Mouse (Mus musculus): ENCODE data around the gene Vwa3b.
"Not testable (repeated sequence)": the region's sequence is repeated elsewhere in the genome, so short reads cannot be mapped to it uniquely, and the experiment has no call there.

Gene Vwa3b

DNA sequence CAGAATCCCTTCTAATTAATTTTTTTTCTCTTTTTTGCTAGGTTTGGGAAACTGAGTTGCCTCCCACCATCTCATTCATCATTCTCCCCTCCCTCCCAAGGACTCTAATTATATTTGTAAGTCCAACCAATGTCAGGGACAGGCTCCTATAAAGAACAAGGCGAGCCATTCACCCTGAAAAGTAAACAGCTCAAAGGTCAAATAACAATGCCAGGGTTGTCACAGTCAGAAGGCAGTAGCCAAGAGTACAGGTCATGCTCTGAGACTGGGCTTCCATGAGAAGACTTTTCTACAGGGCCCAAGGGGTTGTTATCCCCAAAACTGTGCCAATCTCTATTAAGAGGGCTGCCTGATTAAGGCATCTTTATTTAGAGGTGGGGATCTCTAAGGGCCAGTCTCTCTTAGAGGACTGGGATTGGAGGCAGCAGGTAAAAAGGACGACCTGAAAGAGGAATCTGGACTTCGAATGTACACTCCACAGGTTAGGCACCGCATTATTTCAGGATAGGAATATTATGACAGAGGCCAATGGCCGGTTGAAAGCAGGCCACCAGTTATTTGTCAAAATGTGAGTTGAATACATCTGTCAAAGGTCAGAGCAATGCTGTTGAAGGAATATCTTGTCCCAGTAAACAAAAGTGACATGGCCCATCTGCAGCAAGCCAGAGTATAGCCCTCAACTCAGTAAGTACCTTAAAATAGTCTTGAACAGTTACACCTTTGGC lies at the start of gene Vwa3b:
Gene Vwa3b (plus strand): TSS at position 635 of the 725 bp plus-strand sequence.
- DNase-seq: no peak

- no peak for DNase-seq
Observed at GRCm38 (mm10) chr1:36976770-36977169, 49.6 kb upstream of the Vwa3b start.

DNA sequence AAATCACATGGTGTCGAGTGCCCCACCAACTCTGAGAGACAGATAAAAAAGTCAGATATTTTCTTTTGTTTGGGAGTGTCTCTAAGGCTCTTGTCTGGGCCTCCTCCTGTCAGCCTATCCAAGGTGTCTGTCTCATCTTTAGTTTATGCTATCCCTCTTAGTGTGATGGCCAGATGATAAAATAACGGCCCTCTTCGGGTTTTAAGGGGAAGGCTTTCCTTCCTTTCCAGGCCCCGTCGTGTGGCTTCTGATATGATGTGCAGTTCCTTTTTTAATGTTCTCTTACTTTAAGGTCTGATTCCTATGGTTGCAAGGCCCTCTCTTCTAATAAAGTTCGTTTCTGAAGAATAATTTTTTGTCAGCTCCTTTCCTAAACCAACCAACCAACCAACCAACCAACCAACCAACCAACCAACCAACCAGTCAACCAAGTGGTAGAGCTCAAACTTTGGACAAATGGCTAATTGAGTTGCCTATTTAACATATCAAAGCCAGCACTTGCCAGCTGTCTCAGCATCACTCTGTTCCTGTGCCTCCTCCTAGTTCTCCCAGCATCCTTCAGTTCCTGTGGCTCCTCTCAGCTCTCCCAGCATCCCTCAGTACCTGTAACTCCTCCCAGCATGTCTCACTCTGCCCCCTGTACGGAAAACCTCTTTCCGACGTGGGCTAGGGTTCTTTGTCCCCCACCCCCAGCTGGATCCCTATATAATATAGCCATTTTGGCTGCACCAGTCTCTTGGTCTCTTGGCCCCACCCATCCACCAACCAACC lies 44.0 kb upstream of the Vwa3b start:
- DNase-seq: no peak

- peak; percentile 29 for DNase-seq
Observed at GRCm38 (mm10) chr1:36983754-36984153, 42.6 kb upstream of the Vwa3b start.

GRCm38 (mm10) chr1:36984406-36984805 lies 42.0 kb upstream of the Vwa3b start:
- no peak for DNase-seq

DNA sequence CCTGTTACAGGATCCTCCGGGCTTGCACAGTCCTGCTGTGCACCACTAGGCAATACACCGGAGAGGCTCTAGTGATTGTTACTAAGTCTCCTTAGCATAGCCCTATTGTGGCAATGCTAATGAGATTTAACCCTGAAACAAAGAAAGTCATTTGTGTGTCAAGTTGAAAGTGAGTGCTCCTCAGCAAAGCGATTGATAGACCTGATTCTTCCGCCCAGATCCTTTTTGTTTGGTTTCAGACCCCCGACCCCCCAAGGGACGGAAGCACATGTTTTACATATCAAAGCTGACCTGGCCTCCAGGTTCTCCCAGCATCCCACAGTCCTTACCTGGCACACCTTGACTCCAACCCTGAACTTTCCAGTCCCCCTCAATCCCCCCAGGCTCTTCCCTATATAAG lies 40.5 kb upstream of the Vwa3b start:
- no peak for DNase-seq

DNA sequence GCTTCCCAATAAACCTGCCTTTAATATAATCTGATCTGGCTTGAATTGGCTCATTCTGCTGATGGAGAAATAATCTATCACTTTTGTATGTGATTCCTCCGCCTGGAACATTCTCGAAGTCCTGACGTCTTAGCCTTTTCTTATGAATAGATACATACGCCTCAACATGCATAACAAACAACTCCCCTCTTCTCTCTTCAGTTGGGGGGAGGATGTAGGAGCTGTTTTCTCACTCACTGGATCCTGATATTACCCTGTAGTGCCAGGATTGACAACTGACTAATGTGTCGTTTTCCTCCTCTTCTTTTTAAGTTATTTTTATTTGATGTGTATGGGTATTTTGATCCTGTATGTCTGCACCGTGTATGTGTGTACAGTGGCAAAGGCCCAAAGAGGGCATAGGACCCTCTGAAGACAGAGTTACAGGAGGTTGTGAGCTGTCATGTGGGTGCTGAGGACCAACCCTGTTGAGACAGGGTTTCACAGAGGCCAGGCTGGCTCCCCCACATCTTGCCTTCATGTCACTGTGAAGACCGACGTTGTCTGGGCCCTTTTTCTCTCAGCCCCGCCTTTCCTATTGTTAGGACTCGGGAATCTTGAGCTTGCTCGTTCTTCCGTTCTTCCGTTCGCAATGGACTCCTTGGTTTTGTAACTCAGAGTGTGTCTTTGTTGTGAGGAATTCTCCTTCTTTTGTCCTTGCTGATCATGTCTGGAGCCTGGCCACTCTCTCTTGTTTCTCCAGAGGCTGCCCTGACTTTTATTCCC lies 39.8 kb upstream of the Vwa3b start:
- no peak for DNase-seq

DNA sequence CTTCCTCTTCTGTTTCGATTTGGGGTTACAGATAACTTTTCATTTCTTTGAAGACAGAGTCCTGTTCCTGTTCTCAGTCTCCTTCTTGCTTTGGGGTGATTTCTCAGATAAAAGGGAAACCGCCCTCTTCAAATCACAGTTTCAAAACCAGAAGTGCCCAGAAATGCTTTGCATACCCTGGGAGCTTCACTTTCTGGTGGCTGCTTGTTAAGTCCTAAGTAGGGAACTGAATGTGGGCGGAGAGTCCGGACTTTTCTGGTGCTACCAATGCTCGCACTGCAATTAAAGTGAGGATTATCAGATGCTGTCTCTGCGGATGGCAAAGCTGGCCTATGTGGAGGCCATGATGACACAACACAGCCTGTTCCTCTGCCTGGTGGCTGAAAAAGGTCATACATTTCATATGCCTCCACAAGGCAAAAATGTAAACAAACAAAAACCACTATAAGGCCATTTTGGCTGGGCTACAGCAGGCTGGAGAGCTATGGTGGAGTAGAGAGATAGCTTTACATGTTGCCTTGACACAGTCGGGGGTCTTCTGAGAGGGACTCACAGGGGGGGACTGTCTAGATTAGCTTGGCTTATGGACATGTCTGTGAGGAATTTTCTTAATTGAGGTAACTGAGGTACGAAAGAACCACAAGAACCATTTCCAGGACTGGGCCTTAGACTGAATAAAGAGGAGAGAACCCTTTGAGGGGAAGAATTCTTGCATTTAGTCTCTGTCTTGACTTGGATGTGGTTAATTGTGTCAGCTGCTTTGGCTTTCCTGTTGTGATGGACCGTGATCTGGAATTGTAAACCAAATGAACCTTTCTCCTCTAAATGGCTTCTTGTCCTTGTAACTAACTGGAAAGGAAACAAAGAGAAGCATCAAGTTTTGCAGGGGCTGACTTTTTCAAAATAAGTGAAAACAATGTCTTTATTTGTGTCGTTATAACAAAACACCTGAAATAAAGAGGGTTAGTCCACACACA lies 38.9 kb upstream of the Vwa3b start:
- DNase-seq: no peak

DNA sequence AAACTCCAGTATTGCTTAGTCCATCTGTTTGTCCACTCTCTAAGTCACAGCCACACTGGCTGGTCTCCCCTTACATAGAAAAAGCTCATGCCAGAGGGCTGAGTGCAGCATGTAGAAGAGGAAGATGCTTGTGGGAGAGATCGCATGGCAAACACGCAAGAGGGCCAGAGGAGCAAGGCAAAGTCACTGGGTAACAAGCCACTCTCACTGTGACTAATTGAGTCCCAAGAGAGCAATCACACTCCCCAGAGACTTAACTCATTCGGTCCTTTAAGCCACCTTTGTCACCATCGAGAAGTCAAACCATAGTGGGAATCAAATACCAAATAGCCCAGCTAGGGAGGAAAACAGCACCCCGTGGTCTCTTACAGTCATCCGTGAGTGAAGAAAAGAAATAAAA lies 38.2 kb upstream of the Vwa3b start:
- no peak for DNase-seq

DNA sequence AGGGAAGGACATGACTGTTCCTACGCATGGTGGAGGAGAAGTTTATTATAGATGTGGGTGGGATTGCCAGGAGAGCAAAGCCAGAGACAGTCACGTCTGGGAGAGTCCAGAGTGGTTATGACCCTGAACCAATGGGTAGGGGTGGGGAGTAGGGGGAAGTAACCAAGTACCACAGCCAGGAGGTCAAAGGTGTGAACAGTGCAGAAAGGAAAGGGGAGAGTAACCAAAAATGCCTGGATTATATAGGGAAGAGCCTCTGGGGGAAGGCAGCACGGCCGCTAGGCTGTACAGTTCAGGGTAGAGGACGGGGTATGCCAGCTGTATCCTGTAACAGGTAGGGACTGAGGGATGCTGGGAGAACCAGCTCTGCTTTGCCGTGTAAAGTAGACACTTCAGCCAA lies 37.8 kb upstream of the Vwa3b start:
- DNase-seq: no peak

- no peak for DNase-seq
Observed at GRCm38 (mm10) chr1:36994296-36994695, 32.1 kb upstream of the Vwa3b start.

DNA sequence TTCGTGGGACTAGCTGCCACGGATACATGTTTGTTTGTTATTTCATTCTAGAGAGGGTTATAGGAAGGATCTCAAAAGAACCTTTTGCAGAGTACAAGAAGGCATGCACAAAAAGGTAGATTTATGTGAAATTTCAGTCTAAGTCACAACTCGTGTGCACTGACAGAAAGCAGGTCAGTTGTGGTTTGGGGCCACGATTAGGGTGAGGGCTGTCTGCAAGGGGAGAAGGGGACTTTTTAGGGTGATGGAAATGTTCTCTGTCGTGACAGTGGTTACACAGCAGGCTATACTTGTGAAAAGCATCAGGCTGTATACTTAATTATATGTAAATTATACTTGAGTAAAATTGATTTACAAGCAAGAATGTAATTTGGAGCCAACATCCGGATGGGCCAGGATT lies 30.6 kb upstream of the Vwa3b start:
- DNase-seq: no peak

GRCm38 (mm10) chr1:36996561-36997213 lies 29.7 kb upstream of the Vwa3b start:
- no peak for DNase-seq

DNA sequence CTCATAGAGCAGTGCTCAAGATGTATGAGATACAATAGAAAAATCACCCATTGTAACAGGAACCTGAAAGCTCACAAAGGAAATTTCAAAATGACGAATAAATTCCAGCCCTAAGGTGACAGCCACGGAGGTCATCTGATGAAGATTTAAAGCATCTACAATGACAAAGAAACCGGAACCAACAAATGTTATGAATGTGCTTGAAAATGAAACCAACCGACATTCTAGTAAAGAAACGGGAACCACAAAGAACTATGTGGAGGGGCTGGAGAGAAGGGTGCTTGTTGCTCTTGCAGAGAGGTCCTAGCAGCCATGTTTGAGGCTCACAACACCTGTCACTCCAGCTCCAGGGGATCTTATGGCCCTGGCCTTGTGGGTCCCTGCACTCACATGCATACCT lies 26.1 kb upstream of the Vwa3b start:
- no peak for DNase-seq

DNA sequence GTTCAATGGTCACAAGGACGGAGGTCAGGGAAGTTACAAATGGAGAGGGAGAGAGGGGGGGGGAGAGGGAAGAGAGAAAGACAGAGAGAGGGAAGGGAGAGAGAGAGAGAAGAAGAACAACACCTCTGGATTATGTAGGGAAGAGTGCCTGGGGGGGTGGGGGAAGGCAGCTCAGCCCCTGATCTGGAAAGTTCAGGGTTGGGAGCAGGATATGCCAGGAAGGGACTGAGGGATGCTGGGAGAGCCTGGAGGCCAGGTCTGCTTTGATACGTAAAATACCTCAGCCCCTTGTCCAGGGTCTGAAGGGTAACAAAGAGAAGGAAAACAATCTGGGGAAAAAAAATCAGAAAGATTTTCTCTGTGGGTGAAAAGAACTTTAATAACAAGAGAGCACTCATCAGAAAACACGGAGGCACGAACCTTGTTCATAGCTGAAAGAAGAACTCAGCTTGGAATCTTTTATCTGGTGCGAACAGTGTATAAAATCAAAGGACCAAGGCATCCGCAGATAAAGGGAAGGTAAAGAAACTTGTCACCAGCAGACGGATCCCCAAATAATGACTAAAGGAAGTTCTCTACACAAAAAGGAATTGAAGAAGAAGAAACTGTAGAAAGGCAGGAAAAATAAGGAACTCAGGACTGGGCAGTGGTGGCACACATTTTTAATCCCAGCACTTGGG lies 24.6 kb upstream of the Vwa3b start:
- DNase-seq: no peak

- no peak for DNase-seq
Observed at GRCm38 (mm10) chr1:37002316-37003008, 23.9 kb upstream of the Vwa3b start.

DNA sequence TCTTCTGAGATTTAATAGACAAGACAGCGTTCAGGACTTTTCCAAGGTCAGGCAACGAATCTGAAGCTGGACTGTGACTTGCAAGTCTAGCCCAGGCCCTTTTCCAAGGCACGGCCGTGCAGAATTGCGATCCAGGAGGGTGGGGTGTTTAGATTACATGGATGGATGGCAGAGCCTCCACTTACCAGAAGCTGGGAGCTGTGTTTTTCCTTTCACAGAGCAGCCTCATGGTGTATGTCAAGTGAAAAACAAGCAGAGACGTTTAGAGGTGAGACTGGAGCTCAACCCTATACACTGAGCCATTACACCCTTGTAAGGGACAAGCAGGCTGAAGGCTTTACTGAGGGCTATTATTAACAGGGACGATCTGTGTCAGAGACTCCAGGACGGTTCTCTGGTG lies 21.9 kb upstream of the Vwa3b start:
- DNase-seq: no peak

- DNase-seq: no peak
Observed at GRCm38 (mm10) chr1:37005036-37005435, 21.4 kb upstream of the Vwa3b start.

DNA sequence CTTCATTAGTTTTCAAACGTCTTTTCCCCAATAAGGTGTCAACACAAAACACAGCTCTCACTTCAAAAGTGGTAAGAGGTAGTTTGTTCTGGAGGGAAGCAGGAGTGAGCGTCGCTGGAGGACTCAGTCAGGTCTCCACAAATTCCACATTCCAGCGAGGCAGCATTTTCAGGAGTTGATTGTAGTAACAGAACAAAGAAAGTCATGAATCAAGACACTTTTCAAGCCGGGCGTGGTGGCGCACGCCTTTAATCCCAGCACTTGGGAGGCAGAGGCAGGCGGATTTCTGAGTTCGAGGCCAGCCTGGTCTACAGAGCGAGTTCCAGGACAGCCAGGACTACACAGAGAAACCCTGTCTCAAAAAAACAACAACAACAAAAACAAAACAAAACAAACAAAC lies 19.9 kb upstream of the Vwa3b start:
- DNase-seq: not testable (repeated sequence)

- no peak for DNase-seq
Observed at GRCm38 (mm10) chr1:37009880-37010279, 16.5 kb upstream of the Vwa3b start.

Data from retina, postnatal 1 day (tissue).